Mouse (Mus musculus) ES-Bruce4 (cell line): ENCODE measurements around the gene Hmcn2.

Source experiments
- CTCF ChIP-seq: IDR thresholded peaks from one replicate; pipeline ENCODE4 v1.8.1; 2011; ENCODE audit warnings: low read depth, low read length
- EP300 ChIP-seq: IDR thresholded peaks from 2 replicates; pipeline ENCODE4 v1.6.1; 2011; ENCODE audit warnings: low read depth, low read length; ENCODE audit not compliant: insufficient read depth
- POLR2A ChIP-seq: IDR thresholded peaks from one replicate; pipeline ENCODE4 v1.8.1; 2011; ENCODE audit warnings: low read length; ENCODE audit not compliant: insufficient read depth

GRCm38 (mm10) chr2:31291421-31291820 is 22.8 kb upstream of the Hmcn2 start:
- TF ChIP-seq POLR2A (no peak), CTCF (peak; percentile 100), EP300 (no peak)
